Mouse (Mus musculus) forebrain, embryonic 16.5 days (tissue): Measurements from ENCODE around the gene B3gnt2. TPM values are rescaled to one million over a fixed set of nuclear protein-coding genes. Genes with fewer than 3 reads are reported as not detected.

Experiments
- ATAC-seq: fragments of 200-750 bp; cut with Nextera tagmentation; 2 replicates; pipeline ENCODE4 v1.8.0; 2017; ENCODE audit warnings: mild to moderate bottlenecking, moderate library complexity
- H3K27ac ChIP-seq: fragments of 300-500 bp; sonication (generic); 2 replicates; pipeline ENCODE4 v1.5.1; 2014; ENCODE audit warnings: low read length, control low read depth
- H3K27me3 ChIP-seq: fragments of 300-500 bp; sonication (generic); replicated peaks from 2 replicates; pipeline ENCODE4 v1.6.1; 2014; ENCODE audit warnings: low read length; ENCODE audit not compliant: control insufficient read depth, insufficient read depth
- H3K36me3 ChIP-seq: fragments of 300-500 bp; sonication (generic); 2 replicates; pipeline ENCODE4 v1.6.1; 2014; ENCODE audit not compliant: control insufficient read depth, insufficient read depth
- H3K4me1 ChIP-seq: fragments of 300-500 bp; sonication (generic); replicated peaks from 2 replicates; pipeline ENCODE4 v1.6.1; 2014; ENCODE audit warnings: low read length; ENCODE audit not compliant: control insufficient read depth, insufficient read depth
- H3K4me2 ChIP-seq: fragments of 300-500 bp; sonication (generic); 2 replicates; pipeline ENCODE4 v1.6.1; 2014; ENCODE audit warnings: mild to moderate bottlenecking, low read length, control low read depth
- H3K4me3 ChIP-seq: fragments of 300-500 bp; sonication (generic); replicated peaks from 2 replicates; pipeline ENCODE4 v1.5.1; 2014; ENCODE audit warnings: mild to moderate bottlenecking, low read length, control low read depth
- H3K9ac ChIP-seq: fragments of 300-500 bp; sonication (generic); replicated peaks from 2 replicates; pipeline ENCODE4 v1.6.1; 2014; ENCODE audit warnings: low read depth, low read length, control low read depth
- H3K9me3 ChIP-seq: fragments of 300-500 bp; sonication (generic); 2 replicates; pipeline ENCODE4 v1.6.1; 2016; ENCODE audit warnings: low read length; ENCODE audit not compliant: control insufficient read depth
- WGBS: fragments of 180-500 bp; shearing (Covaris S2); extraction: QIAGEN DNeasy Blood & Tissue Kit; methylation state at CpG from one replicate; pipeline ENCODE4 v1.1.7; 2014; 5-methylcytosine and 5-hydroxymethylcytosine counted together
- polyA plus RNA-seq: library from polyadenylated mRNA; unstranded; fragments of >200 nt; fragmentation: Nextera tagmentation; extraction: Ambion mirVana; gene quantifications from 2 replicates; pipeline ENCODE4 v1.2.1, GENCODE M21; 2015

Gene B3gnt2
- polyA plus RNA-seq, 1 experiment from 2014 or later = 3.1 TPM

- H3K4me3 ChIP-seq = no peak overlapping the region
- ATAC-seq = no peak
- H3K9me3 ChIP-seq = no peaks in the 10 kb centered on the region
- H3K36me3 ChIP-seq = no peaks in the 10 kb centered on the region
- WGBS = 79% methylated on average over 6 of the region's 6 CpGs
- H3K27ac ChIP-seq = no peak overlapping the region
- no peaks in the 10 kb centered on the region for H3K27me3 ChIP-seq
- H3K4me1 ChIP-seq = no peaks in the 10 kb centered on the region
- H3K4me2 ChIP-seq = no peak overlapping the region
- H3K9ac ChIP-seq = no peak overlapping the region
Observed at GRCm38 (mm10) chr11:22779821-22780551, 80.8 kb downstream of the B3gnt2 start.

GRCm38 (mm10) chr11:22778596-22778995 lies 82.2 kb downstream of the B3gnt2 start:
- Histone ChIP-seq H3K36me3 (no peaks in the 10 kb centered on the region), H3K4me3 (no peak overlapping the region), H3K4me2 (no peak overlapping the region), H3K4me1 (no peaks in the 10 kb centered on the region), H3K9me3 (no peaks in the 10 kb centered on the region), H3K9ac (no peak overlapping the region), H3K27ac (no peak overlapping the region), H3K27me3 (no peaks in the 10 kb centered on the region)
- ATAC-seq = no peak
- WGBS = 80% methylated on average over 3 of the region's 3 CpGs

DNA sequence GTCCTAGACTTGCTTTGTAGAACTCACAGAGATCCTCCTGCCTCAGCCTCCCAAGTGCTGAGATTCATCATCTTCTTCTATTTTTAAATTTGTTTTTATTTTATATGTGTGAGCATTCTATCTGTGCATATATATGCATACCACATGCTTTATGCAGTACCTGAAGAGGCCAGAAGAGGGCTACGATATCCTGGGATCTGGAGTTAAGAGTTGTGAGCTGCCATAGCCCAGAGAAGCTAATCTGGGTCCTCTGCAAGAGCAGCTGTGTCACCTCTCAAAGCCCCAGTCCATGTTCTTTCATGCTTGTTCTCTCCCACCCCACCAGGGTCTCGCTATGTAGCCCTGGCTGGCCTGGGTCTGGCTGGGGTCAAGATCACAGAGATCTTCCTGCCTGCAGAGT lies 83.2 kb downstream of the B3gnt2 start:
- no peak overlapping the region for H3K4me3 ChIP-seq
- H3K9ac ChIP-seq = no peak overlapping the region
- no peak overlapping the region for H3K27ac ChIP-seq
- H3K4me1 ChIP-seq = no peaks in the 10 kb centered on the region
- no peaks in the 10 kb centered on the region for H3K9me3 ChIP-seq
- H3K27me3 ChIP-seq = no peaks in the 10 kb centered on the region
- no peaks in the 10 kb centered on the region for H3K36me3 ChIP-seq
- no peak overlapping the region for H3K4me2 ChIP-seq
- ATAC-seq = no peak
- WGBS = 94% methylated on average over 2 of the region's 2 CpGs

DNA sequence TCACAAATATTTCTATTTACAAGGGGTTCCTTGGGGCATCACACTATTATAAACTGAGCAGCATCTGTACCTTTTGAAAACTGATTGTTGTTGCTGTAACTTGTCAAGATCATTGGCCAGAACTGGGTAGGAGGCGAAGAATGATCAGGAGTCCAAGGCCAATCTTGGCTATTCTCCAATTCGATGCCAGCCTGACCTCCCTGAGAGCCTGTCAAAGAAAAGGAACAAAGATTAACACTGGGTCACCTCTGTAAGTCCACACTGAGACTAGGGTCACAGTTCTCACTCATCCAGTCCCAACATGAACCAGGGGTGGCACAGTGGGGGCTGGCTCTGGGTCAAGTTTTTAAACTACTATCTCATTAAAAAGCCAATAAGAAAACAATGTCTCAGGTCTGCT lies 85.9 kb downstream of the B3gnt2 start:
- Histone ChIP-seq H3K9me3 (no peaks in the 10 kb centered on the region), H3K4me3 (no peak overlapping the region), H3K36me3 (no peaks in the 10 kb centered on the region), H3K27me3 (no peaks in the 10 kb centered on the region), H3K4me1 (no peaks in the 10 kb centered on the region), H3K4me2 (no peak overlapping the region), H3K9ac (no peak overlapping the region), H3K27ac (no peak overlapping the region)
- no peak for ATAC-seq
- 83% methylated on average over 2 of the region's 2 CpGs for WGBS

GRCm38 (mm10) chr11:22766238-22766637 lies 94.5 kb downstream of the B3gnt2 start:
- WGBS = 70% methylated on average over 2 of the region's 2 CpGs
- H3K27ac ChIP-seq = no peak overlapping the region
- H3K36me3 ChIP-seq = no peaks in the 10 kb centered on the region
- no peak overlapping the region for H3K4me2 ChIP-seq
- no peaks in the 10 kb centered on the region for H3K27me3 ChIP-seq
- H3K4me1 ChIP-seq = no peaks in the 10 kb centered on the region
- ATAC-seq = no peak
- H3K4me3 ChIP-seq = no peak overlapping the region
- no peaks in the 10 kb centered on the region for H3K9me3 ChIP-seq
- H3K9ac ChIP-seq = no peak overlapping the region

GRCm38 (mm10) chr11:22765425-22765824 lies 95.3 kb downstream of the B3gnt2 start:
- Histone ChIP-seq H3K36me3 (no peaks in the 10 kb centered on the region), H3K27ac (no peak overlapping the region), H3K4me2 (no peak overlapping the region), H3K9me3 (no peaks in the 10 kb centered on the region), H3K9ac (no peak overlapping the region), H3K4me3 (no peak overlapping the region), H3K27me3 (no peaks in the 10 kb centered on the region), H3K4me1 (no peaks in the 10 kb centered on the region)
- ATAC-seq = no peak
- 93% methylated on average over 4 of the region's 4 CpGs for WGBS

- Histone ChIP-seq H3K4me3 (no peak overlapping the region), H3K27me3 (no peaks in the 10 kb centered on the region), H3K4me1 (no peaks in the 10 kb centered on the region), H3K27ac (no peak overlapping the region), H3K9me3 (no peaks in the 10 kb centered on the region), H3K9ac (no peak overlapping the region), H3K4me2 (no peak overlapping the region), H3K36me3 (no peaks in the 10 kb centered on the region)
- 88% methylated on average over 4 of the region's 4 CpGs for WGBS
- ATAC-seq = no peak
Observed at GRCm38 (mm10) chr11:22763556-22764295, 97.0 kb downstream of the B3gnt2 start.

DNA sequence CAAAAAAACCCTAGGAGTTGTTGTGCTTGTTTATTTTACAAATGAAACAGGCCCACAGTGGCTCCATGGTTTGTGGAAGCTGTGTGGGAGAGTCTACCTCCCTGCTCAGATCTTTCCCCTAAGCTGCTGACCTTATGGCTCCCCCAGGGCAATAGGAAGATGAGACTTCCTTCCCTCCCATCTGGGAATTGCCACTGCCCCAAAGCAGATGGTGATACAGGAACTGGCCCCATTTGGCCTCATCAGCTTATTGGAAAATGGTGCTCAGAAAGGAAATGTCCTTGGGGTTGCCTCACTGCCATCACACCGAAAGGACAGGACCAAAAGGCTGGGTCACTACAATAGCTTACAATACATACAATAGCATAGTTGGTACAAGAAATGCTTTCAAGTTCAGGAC lies 97.7 kb downstream of the B3gnt2 start:
- no peaks in the 10 kb centered on the region for H3K4me1 ChIP-seq
- no peak for ATAC-seq
- 87% methylated on average over 1 of the region's 1 CpGs for WGBS
- H3K27me3 ChIP-seq = no peaks in the 10 kb centered on the region
- no peak overlapping the region for H3K4me3 ChIP-seq
- no peaks in the 10 kb centered on the region for H3K36me3 ChIP-seq
- no peaks in the 10 kb centered on the region for H3K9me3 ChIP-seq
- H3K4me2 ChIP-seq = no peak overlapping the region
- H3K27ac ChIP-seq = no peak overlapping the region
- H3K9ac ChIP-seq = no peak overlapping the region

DNA sequence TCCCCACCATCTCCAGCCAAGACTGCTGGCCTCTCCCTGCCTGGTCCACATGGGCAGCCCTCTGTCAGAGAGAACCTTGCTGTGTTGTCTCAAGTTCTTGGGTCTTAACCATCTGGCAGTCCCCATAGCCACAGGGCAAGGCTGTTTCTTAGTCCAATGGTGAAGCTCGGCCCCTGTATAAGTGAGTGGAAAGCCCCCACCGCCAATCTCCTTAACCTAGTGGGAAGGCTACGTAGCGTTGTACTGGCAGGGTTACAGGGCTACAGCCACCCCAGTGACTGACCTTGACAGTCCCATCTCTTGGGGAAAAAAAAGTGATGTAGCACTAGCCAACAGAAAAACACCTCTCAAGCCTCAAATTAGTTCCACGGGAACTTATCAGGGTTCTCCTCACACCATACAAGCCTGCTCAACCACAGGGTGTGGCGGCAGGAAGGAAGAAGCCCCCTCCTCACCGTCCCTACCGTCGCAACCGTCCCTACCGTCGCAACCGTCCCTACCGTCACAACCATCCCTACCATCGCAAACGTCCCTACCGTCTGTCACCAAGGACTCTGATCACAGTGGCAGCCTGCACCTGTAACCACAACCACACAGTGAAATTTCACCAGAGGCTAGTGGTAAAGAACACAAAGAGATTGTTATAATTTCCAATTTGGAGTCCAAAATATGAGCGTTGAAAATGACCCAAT lies 98.4 kb downstream of the B3gnt2 start:
- Histone ChIP-seq H3K27ac (no peak overlapping the region), H3K27me3 (no peaks in the 10 kb centered on the region), H3K9me3 (no peaks in the 10 kb centered on the region), H3K9ac (no peak overlapping the region), H3K4me1 (no peaks in the 10 kb centered on the region), H3K4me2 (no peak overlapping the region), H3K36me3 (no peaks in the 10 kb centered on the region), H3K4me3 (no peak overlapping the region)
- 94% methylated on average over 18 of the region's 18 CpGs for WGBS
- ATAC-seq = no peak
